Mouse (Mus musculus) heart, postnatal 0 days (tissue): ENCODE results near the gene Emd.

Experiments used
- CTCF ChIP-seq: IDR thresholded peaks from 2 replicates; pipeline ENCODE4 v1.5.1; 2016; ENCODE audit warnings: antibody characterized with exemption, control low read depth, low read depth
- EP300 ChIP-seq: IDR thresholded peaks from 2 replicates; pipeline ENCODE4 v1.6.1; 2016; ENCODE audit warnings: antibody characterized with exemption, low read depth

DNA sequence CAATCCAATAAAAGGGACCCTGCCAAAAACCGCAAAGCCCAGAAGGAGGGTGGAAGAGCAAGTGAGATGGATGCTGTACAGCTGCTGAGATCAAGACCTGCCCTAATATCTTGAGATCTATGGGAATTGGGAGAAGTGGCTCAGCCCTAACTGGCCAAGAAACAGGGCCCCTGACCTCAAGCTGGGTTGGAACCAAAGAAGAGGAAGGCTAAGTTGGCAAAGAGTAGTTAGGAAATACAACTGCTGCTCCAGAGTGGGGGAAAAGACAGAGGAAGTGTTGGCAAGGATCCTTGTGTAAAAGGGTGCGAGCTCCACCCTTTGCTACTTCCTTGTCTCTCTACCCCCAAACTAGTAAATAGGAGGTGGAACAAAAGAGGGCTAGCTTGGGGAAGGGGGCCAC lies 11.1 kb upstream of the Emd start:
- TF ChIP-seq CTCF (no peak), EP300 (no peak)
